Mouse (Mus musculus) CH12.LX (cell line): ENCODE data around the gene A630023A22Rik. TPM values are rescaled to one million over a fixed set of nuclear protein-coding genes. Genes with fewer than 3 reads are reported as not detected.

ENCODE experiments used
- DNase-seq: peaks from one replicate; pipeline ENCODE4 v3.0.0-alpha.2; 2013; ENCODE audit errors: extremely low read depth
- H3K27ac ChIP-seq: 2 replicates; pipeline ENCODE4 v1.5.1; 2012; ENCODE audit warnings: low read depth, mild to moderate bottlenecking, control low read depth, moderate library complexity; ENCODE audit not compliant: insufficient read depth
- H3K27me3 ChIP-seq: replicated peaks from 2 replicates; pipeline ENCODE3; 2012; ENCODE audit warnings: inconsistent platforms
- H3K36me3 ChIP-seq, 2 experiments: replicated peaks in 1 of 2; 2 replicates each; pipeline versions ENCODE3 to v1.6.1; 2012; ENCODE audit warnings: inconsistent platforms in 1 of 2, low read length in 1 of 2, mild to moderate bottlenecking in 1 of 2, mixed read lengths in 1 of 2, moderate library complexity in 1 of 2; ENCODE audit not compliant: control insufficient read depth in 1 of 2, insufficient read depth in 1 of 2
- H3K4me1 ChIP-seq, 2 experiments: 2 replicates each; pipeline ENCODE4 v1.6.1; 2012; ENCODE audit warnings: inconsistent platforms in 1 of 2, moderate library complexity in 1 of 2; ENCODE audit not compliant: insufficient read depth in 2 of 2, control insufficient read depth in 1 of 2
- H3K4me2 ChIP-seq: 2 replicates; pipeline ENCODE4 v1.6.1; 2012; ENCODE audit warnings: low read depth, mild to moderate bottlenecking, control low read depth; ENCODE audit not compliant: poor library complexity, insufficient read depth, severe bottlenecking
- H3K4me3 ChIP-seq, 3 experiments: fragments of 150-350 bp in 1 of 3; sonication (generic) in 1 of 3; replicated peaks in 1 of 3; 2 replicates each; pipeline versions ENCODE3 to v1.5.1; 2011 to 2012; ENCODE audit warnings: low read depth in 2 of 3, low read length in 2 of 3, mild to moderate bottlenecking in 2 of 3, moderate library complexity in 2 of 3, control low read depth in 1 of 3, improper control_type of control experiment in 1 of 3, inconsistent platforms in 1 of 3, mixed read lengths in 1 of 3; ENCODE audit not compliant: poor library complexity in 1 of 3
- H3K79me2 ChIP-seq: replicated peaks from 2 replicates; pipeline ENCODE4 v1.6.1; 2012; ENCODE audit warnings: mild to moderate bottlenecking, moderate library complexity; ENCODE audit not compliant: control insufficient read depth, poor library complexity, insufficient read depth, severe bottlenecking; ENCODE audit errors: extremely low read depth
- H3K9ac ChIP-seq: 2 replicates; pipeline ENCODE4 v1.6.1; 2012; ENCODE audit warnings: low read depth, mild to moderate bottlenecking, control low read depth, moderate library complexity; ENCODE audit not compliant: insufficient read depth
- H3K9me3 ChIP-seq: replicated peaks from 2 replicates; pipeline ENCODE3; 2012; ENCODE audit warnings: low read length, inconsistent platforms, mixed read lengths
- BHLHE40 ChIP-seq: IDR thresholded peaks from 2 replicates; pipeline ENCODE4 v1.6.1; 2011; ENCODE audit warnings: mild to moderate bottlenecking, low read depth, low read length, improper control_type of control experiment
- CHD1 ChIP-seq: IDR thresholded peaks from 2 replicates; pipeline ENCODE4 v1.6.1; 2012; ENCODE audit warnings: low read depth, low read length, improper control_type of control experiment, inconsistent platforms
- ETS1 ChIP-seq: conservative IDR thresholded peaks from 2 replicates; pipeline ENCODE4 v1.6.1; 2012; ENCODE audit warnings: low read depth, mild to moderate bottlenecking, inconsistent platforms, low read length, improper control_type of control experiment, moderate library complexity
- GABPA ChIP-seq: IDR thresholded peaks from 2 replicates; pipeline ENCODE4 v1.6.1; 2012; ENCODE audit warnings: low read depth, low read length, improper control_type of control experiment, inconsistent platforms; ENCODE audit not compliant: insufficient replicate concordance
- HCFC1 ChIP-seq: IDR thresholded peaks from 2 replicates; pipeline ENCODE4 v1.6.1; 2012; ENCODE audit warnings: low read depth, mild to moderate bottlenecking, inconsistent platforms, low read length, improper control_type of control experiment
- IRF4 ChIP-seq: IDR thresholded peaks from 2 replicates; pipeline ENCODE4 v1.6.1; 2014; ENCODE audit warnings: low read depth, mild to moderate bottlenecking, inconsistent platforms, low read length, improper control_type of control experiment
- JUN ChIP-seq: IDR thresholded peaks from 2 replicates; pipeline ENCODE4 v1.6.1; 2011; ENCODE audit warnings: low read depth, mild to moderate bottlenecking, low read length, improper control_type of control experiment, moderate library complexity; ENCODE audit not compliant: insufficient read depth
- MYC ChIP-seq: IDR thresholded peaks from 2 replicates; pipeline ENCODE4 v1.6.1; 2011; ENCODE audit warnings: low read depth, mild to moderate bottlenecking, improper control_type of control experiment, low read length
- PAX5 ChIP-seq: IDR thresholded peaks from 2 replicates; pipeline ENCODE4 v1.6.1; 2012; ENCODE audit warnings: low read length, inconsistent platforms, mixed read lengths
- POLR2A ChIP-seq: IDR thresholded peaks from 2 replicates; pipeline ENCODE4 v1.6.1; 2011; ENCODE audit warnings: low read depth, mild to moderate bottlenecking, improper control_type of control experiment, low read length
- SIN3A ChIP-seq: IDR thresholded peaks from 2 replicates; pipeline ENCODE4 v1.6.1; 2012; ENCODE audit warnings: low read length, improper control_type of control experiment, inconsistent platforms
- SMC3 ChIP-seq: IDR thresholded peaks from 2 replicates; pipeline ENCODE4 v1.6.1; 2011; ENCODE audit warnings: low read depth, low read length, improper control_type of control experiment
- TBP ChIP-seq: conservative IDR thresholded peaks from 2 replicates; pipeline ENCODE4 v1.6.1; 2011; ENCODE audit warnings: low read depth, low read length, improper control_type of control experiment
- TCF12 ChIP-seq: IDR thresholded peaks from 2 replicates; pipeline ENCODE4 v1.6.1; 2014; ENCODE audit warnings: low read depth, mild to moderate bottlenecking, inconsistent platforms, low read length, improper control_type of control experiment
- ZC3H11A ChIP-seq: IDR thresholded peaks from 2 replicates; pipeline ENCODE4 v1.6.1; 2012; ENCODE audit warnings: low read depth, mild to moderate bottlenecking, inconsistent platforms, low read length, improper control_type of control experiment
- ZNF384 ChIP-seq: IDR thresholded peaks from 2 replicates; pipeline ENCODE4 v1.6.1; 2012; ENCODE audit warnings: low read depth, low read length, improper control_type of control experiment, inconsistent platforms
- dilution Hi-C: fragments of 300-500 bp; cut with MboI; formaldehyde crosslinking; loops from 2 replicates; pipeline ENCODE4 v1.14.3; 2020; ENCODE audit warnings: low sequenced_read_pairs; ENCODE audit not compliant: extremely low pct_unique_long_range_greater_than_20kb, extremely low pct_ligation_motif_present
- in situ Hi-C: fragments of 300-500 bp; cut with MboI; formaldehyde crosslinking; loops from 3 replicates; pipeline ENCODE4 v1.14.3; 2019; ENCODE audit warnings: low sequenced_read_pairs, low pct_ligation_motif_present, low pct_unique_long_range_greater_than_20kb, mixed read lengths
- polyA plus RNA-seq: library from polyadenylated mRNA; unstranded; fragments of >175 nt; gene quantifications from 2 replicates; pipeline ENCODE4 v1.2.1, GENCODE M21; 2012; ENCODE audit warnings: low read depth; ENCODE audit not compliant: insufficient read length
- total RNA-seq, 2 experiments: library from RNA; depleted of rRNA; stranded (reverse); fragments of 300-350 nt in 1 of 2; fragments of >200 nt in 1 of 2; gene quantifications; 2 replicates each; pipeline ENCODE4 v1.2.3; 2012 to 2014

The A630023A22Rik gene
- total and polyA plus RNA-seq, 3 experiments, result 0.36 TPM; not detected in 2

DNA sequence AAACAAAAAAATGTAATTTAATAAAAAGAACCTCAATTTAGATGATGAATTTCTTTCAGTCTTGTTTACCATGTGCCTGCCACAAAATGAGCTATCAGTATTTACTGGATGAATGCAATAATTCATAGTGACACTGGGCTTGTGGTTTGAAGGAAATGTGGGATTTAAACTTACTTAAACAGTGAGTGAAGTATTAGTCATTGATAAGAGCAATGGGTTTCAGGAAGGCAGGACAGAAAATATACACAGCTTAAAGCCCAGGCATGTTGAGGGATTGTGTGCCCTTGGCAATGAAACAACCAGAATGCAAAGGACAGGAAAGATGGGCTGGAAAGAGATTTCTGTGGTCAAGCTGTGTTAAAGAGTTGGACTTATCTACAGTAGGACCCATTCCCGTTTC, 39.8 kb upstream of the A630023A22Rik start:
- no peaks in the 10 kb centered on the region for H3K79me2 ChIP-seq
- no peak for DNase-seq
- H3K27ac ChIP-seq, result no peak overlapping the region
- no peak overlapping the region for H3K9ac ChIP-seq
- no peaks in the 10 kb centered on the region for H3K36me3 ChIP-seq
- no peaks in the 10 kb centered on the region for H3K27me3 ChIP-seq
- H3K4me3 ChIP-seq, result no peak overlapping the region
- in situ Hi-C loops (no loop called here), dilution Hi-C loops (no loop called here)
- no peaks in the 10 kb centered on the region for H3K4me1 ChIP-seq
- no peak for TF ChIP-seq SIN3A
- no peak for TF ChIP-seq CHD1
- no peak for TF ChIP-seq TBP
- TF ChIP-seq MYC, result no peak
- TF ChIP-seq HCFC1, result no peak
- TF ChIP-seq IRF4, result no peak
- TF ChIP-seq BHLHE40, result no peak
- no peak for TF ChIP-seq JUN
- no peak for TF ChIP-seq ETS1
- TF ChIP-seq ZNF384, result no peak
- no peak for TF ChIP-seq PAX5
- TF ChIP-seq GABPA, result no peak
- no peaks in the 10 kb centered on the region for H3K9me3 ChIP-seq
- no peak overlapping the region for H3K4me2 ChIP-seq

DNA sequence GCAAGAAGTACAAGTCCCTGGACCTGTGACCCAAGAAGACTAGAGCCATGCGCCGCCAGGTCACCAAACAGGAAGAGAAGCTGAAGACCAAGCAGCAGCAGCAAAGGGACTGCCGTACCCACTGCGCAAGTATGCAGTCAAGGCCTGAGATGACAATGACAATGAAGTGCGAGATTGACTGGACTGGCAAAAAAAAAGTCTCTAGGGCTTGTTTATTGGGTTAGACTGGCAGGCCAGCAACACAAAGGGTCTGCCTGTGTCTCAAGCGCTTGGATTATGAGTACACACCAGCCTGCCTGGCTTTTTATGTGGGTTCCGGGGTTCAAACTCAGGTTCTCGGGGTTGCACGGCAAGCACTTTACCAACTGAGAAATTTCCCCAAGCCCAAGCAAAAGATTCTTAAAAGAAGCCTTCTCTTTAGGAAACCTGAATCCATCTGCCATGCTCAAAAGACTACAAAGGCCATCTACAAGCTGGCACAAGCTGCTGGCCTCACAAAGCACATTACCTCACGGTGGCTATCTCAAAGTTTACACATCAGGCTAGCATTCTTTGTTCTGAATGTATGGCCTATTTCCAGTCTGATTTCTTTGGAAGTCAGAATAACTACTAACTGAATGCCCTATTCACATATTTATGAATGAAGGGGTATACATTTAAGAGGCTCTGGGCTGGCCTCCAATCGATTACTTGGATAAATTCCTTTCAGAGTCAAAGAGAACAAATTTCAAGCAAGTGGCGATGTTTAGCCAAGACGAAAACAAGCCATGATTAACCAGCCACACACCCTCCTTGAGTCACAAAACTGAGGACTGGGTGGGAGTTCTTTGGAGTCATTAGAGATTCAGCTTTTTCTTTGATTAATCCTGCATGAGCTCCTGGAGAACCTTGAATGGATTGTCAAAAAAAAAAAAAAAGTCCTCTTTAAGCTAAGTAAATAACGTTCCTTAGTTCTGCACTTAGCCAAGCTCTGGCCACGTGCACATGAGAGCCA, 37.4 kb upstream of the A630023A22Rik start:
- no peak for DNase-seq
- Histone ChIP-seq H3K9ac (no peak overlapping the region), H3K27ac (no peak overlapping the region), H3K36me3 (no peaks in the 10 kb centered on the region), H3K4me2 (no peak overlapping the region), H3K4me1 (no peaks in the 10 kb centered on the region)
- in situ Hi-C loops, result no loop called here
- TF ChIP-seq TCF12 (no peak), ETS1 (no peak), SMC3 (no peak), GABPA (no peak), ZC3H11A (no peak), POLR2A (no peak)
- TF ChIP-seq, all 38 proteins: peak for 0
- H3K79me2 ChIP-seq, result no peaks in the 10 kb centered on the region
- no peak overlapping the region for H3K4me3 ChIP-seq
- no peaks in the 10 kb centered on the region for H3K27me3 ChIP-seq
- no peaks in the 10 kb centered on the region for H3K9me3 ChIP-seq
- dilution Hi-C loops, result no loop called here
